Mouse (Mus musculus): ENCODE results near the gene Cryzl2. TPM values are rescaled to one million over a fixed set of nuclear protein-coding genes. Genes with fewer than 3 reads are reported as not detected.

Gene Cryzl2
- total and polyA plus RNA-seq, 3 experiments, result 0.04 to 0.12 TPM; not detected in 1

DNA sequence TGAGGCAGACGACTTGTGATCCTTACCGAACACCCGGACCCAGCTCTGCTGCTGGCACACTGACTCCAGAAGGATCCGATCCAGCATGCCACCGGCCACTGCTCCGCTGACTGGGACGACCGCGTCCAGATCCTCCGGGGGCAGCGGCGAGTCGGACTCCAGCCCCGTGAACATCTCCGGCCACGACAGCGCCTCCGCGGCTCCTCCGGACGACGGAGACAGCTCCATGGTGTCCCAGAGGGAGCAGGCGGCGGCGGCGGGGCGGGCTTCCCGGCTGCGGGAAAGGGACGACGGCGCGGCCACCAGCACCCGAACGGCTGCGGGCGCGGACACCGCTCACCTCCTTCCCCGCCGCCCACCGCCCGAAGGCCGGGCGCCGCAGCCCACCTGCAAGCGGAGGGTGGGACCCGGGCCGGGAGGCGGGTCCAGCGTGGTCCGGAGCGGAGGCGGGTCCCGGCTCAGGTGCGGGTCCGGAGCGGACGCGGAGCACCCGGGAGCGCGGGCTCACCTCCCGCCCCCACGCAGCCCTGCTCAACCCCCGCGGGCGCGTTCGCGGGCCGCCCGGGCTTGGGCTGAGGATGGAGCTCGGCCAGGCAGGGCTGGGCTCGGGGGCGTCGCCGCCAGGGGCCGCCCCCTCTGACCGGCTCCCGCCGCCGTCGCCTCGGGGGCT, 46.5 kb upstream of the Cryzl2 start:
- Histone ChIP-seq H3K4me3 (ENCODE audit: control insufficient read depth in 1 of 2, insufficient read depth in 1 of 2, low read depth in 2 of 2, low read length in 2 of 2) (peak overlapping the region; percentile 66 to 94), H3K9ac (ENCODE audit: control insufficient read depth, low read depth, low read length, poor library complexity, severe bottlenecking) (peak overlapping the region; percentile 98), H3K36me3 (ENCODE audit: control insufficient read depth in 1 of 2, insufficient read depth in 2 of 2, low read length in 2 of 2) (peaks cover 0 to 32% of the 10 kb centered on the region in 2 experiments; a peak in 2 of 4 replicates), H3K27ac (ENCODE audit: control insufficient read depth, low read depth, low read length) (peak overlapping the region; percentile 64), H3K27me3 (ENCODE audit: control insufficient read depth in 1 of 2, insufficient read depth in 2 of 2, low read length in 2 of 2) (no peaks in the 10 kb centered on the region), H3K79me2 (ENCODE audit: control insufficient read depth, insufficient read depth, low read length, poor library complexity) (peaks cover 11% of the 10 kb centered on the region), H3K9me3 (replicated peaks; ENCODE audit: insufficient read depth, low read length) (no peaks in the 10 kb centered on the region), H3K4me1 (ENCODE audit: control insufficient read depth in 1 of 2, insufficient read depth in 2 of 2, low read length in 2 of 2) (peaks cover 16 to 18% of the 10 kb centered on the region in 2 experiments)
- TF ChIP-seq RCOR1 (IDR thresholded peaks at IDR 0.05; ENCODE audit: low read depth, low read length), result no peak
- 0 out of 6 replicates have a peak, but pooled peaks of 1 of the 3 experiments have one; percentile 12 for TF ChIP-seq CTCF (IDR thresholded peaks at IDR 0.05 in 2 of 3, conservative IDR thresholded peaks at IDR 0.05 in 1 of 3; ENCODE audit: control insufficient read depth in 1 of 3, insufficient read depth in 1 of 3, low read depth in 2 of 3, low read length in 3 of 3, poor library complexity in 1 of 3, severe bottlenecking in 1 of 3)
- TF ChIP-seq JUND (IDR thresholded peaks at IDR 0.05; ENCODE audit: low read depth, low read length), result no peak
- TF ChIP-seq CHD1 (IDR thresholded peaks at IDR 0.05; ENCODE audit: low read depth, low read length), result no peak
- TF ChIP-seq HCFC1 (IDR thresholded peaks at IDR 0.05; ENCODE audit: low read depth, low read length), result no peak
- TF ChIP-seq POLR2AphosphoS5 (IDR thresholded peaks at IDR 0.05; ENCODE audit: borderline replicate concordance, low read depth, low read length), result no peak
- TF ChIP-seq UBTF (IDR thresholded peaks at IDR 0.05; ENCODE audit: borderline replicate concordance, insufficient read depth, low read depth, low read length), result 0 out of 2 replicates have a peak, but pooled peaks have one; percentile 3
- TF ChIP-seq POLR2A (IDR thresholded peaks at IDR 0.05; ENCODE audit: control insufficient read depth in 1 of 2, insufficient read depth in 1 of 2, low read depth in 1 of 2, low read length in 2 of 2, poor library complexity in 1 of 2), result no peak
- peak; percentile 54 for DNase-seq (ENCODE audit: low read depth, low spot score)

DNA sequence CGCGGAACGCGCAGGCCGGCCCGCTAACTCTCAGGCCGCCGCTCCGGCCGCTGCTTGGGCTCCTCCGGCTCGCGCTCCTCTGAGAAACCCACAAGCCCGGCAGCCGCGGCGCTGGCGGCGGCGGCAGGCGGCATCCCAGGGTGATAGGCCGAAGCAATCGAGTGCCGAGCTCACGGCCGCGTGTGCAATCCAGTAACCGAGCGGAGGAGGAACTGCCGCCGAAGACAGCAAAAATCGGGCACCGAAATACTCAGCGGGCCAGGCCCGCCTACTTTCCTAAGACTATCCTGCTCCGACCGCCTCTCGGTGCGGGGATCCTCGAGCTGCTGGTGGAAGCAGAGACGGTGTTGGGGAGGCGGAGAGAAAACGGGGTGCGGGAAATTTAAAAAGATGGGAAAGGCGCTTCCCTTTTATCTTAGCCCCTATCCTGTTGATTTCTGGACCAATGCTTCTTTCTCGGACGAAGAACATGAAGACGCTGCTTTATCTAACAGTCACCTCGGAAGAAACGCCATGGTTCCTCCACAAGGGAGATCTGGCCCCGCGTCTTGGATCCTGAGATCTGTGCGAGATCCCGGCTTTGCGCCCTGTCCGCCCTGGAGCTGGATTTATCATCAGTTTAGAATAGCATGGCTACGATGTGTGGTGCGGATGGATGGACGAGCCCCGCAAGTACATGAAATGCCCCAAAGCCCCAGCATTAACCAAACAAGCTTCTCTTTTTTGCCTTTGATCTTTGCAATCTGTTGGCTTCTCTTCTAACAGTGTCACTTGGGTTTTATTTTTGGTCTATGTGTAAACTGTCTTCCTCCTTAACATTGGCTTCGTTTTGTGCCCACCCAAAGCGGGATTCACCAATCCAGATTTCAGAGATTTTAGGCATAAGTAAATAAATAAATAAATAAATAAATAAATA, 45.7 kb upstream of the Cryzl2 start, which contains the start of gene Rasal2:
Gene Rasal2 (minus strand): TSS at position 142 of the 916 bp plus-strand sequence.
- peak; percentile 98 for DNase-seq (ENCODE audit: low read depth, low spot score)
- peak; percentile 88 for TF ChIP-seq HCFC1 (IDR thresholded peaks at IDR 0.05; ENCODE audit: low read depth, low read length)
- TF ChIP-seq ZKSCAN1 (IDR thresholded peaks at IDR 0.05; ENCODE audit: low read depth, low read length), result no peak
- 0 out of 4 replicates have a peak, but pooled peaks of 1 of the 2 experiments have one; percentile 42 for TF ChIP-seq EP300 (IDR thresholded peaks at IDR 0.05; ENCODE audit: low read depth in 1 of 2, low read length in 2 of 2)
- TF ChIP-seq MYB (IDR thresholded peaks at IDR 0.05; ENCODE audit: low read depth, low read length), result no peak
- no peak for TF ChIP-seq USF2 (IDR thresholded peaks at IDR 0.05; ENCODE audit: borderline replicate concordance in 1 of 2, insufficient read depth in 1 of 2, low read depth in 1 of 2, low read length in 2 of 2)
- no peak for TF ChIP-seq GABPA (IDR thresholded peaks at IDR 0.05; ENCODE audit: low read depth, low read length)
- TF ChIP-seq POLR2A (IDR thresholded peaks at IDR 0.05; ENCODE audit: control insufficient read depth in 1 of 2, insufficient read depth in 1 of 2, low read depth in 1 of 2, low read length in 2 of 2, poor library complexity in 1 of 2), result peak; percentile 61 to 64; a peak in 3 of 4 replicates
- TF ChIP-seq RCOR1 (IDR thresholded peaks at IDR 0.05; ENCODE audit: low read depth, low read length), result peak; percentile 47; the same call in 1 of the 2 replicates
- peak; percentile 98 for TF ChIP-seq SIN3A (IDR thresholded peaks at IDR 0.05; ENCODE audit: low read length)
- TF ChIP-seq ZMIZ1 (IDR thresholded peaks at IDR 0.05; ENCODE audit: low read depth, low read length), result peak; percentile 38; the same call in 1 of the 2 replicates
- TF ChIP-seq ETS1 (IDR thresholded peaks at IDR 0.05; ENCODE audit: low read depth, low read length), result peak; percentile 75
- peak; percentile 81 for TF ChIP-seq NELFE (IDR thresholded peaks at IDR 0.05; ENCODE audit: low read depth, low read length)
- TF ChIP-seq SMC3 (IDR thresholded peaks at IDR 0.05; ENCODE audit: low read depth, low read length), result peak; percentile 12; the same call in 1 of the 2 replicates
- TF ChIP-seq ELF1 (IDR thresholded peaks at IDR 0.05; ENCODE audit: low read depth, low read length), result peak; percentile 78
- TF ChIP-seq TCF12 (IDR thresholded peaks at IDR 0.05; ENCODE audit: low read depth, low read length), result peak; percentile 66; the same call in 1 of the 2 replicates
- no peak for TF ChIP-seq JUND (IDR thresholded peaks at IDR 0.05; ENCODE audit: low read depth, low read length)
- peak; percentile 93 for TF ChIP-seq MAX (IDR thresholded peaks at IDR 0.05; ENCODE audit: low read length)
- peak; percentile 92 for TF ChIP-seq MYC (IDR thresholded peaks at IDR 0.05; ENCODE audit: low read depth, low read length)
- TF ChIP-seq MAZ (IDR thresholded peaks at IDR 0.05; ENCODE audit: low read depth, low read length), result peak; percentile 89
- TF ChIP-seq ZNF384 (IDR thresholded peaks at IDR 0.05; ENCODE audit: low read depth, low read length), result no peak
- 0 out of 2 replicates have a peak, but pooled peaks have one; percentile 30 for TF ChIP-seq BHLHE40 (IDR thresholded peaks at IDR 0.05; ENCODE audit: borderline replicate concordance, low read depth, low read length)

More for the DNA sequence above, 45.7 kb upstream of the Cryzl2 start, which contains the start of gene Rasal2:
- Histone ChIP-seq H3K36me3 (ENCODE audit: control insufficient read depth in 1 of 2, insufficient read depth in 2 of 2, low read length in 2 of 2) (peaks cover 0 to 29% of the 10 kb centered on the region in 2 experiments; a peak in 2 of 4 replicates), H3K4me3 (ENCODE audit: control insufficient read depth in 1 of 2, insufficient read depth in 1 of 2, low read depth in 2 of 2, low read length in 2 of 2) (peak within 1 kb of the TSS; percentile 66 to 94), H3K4me1 (ENCODE audit: control insufficient read depth in 1 of 2, insufficient read depth in 2 of 2, low read length in 2 of 2) (peaks cover 15 to 16% of the 10 kb centered on the region in 2 experiments), H3K27me3 (ENCODE audit: control insufficient read depth in 1 of 2, insufficient read depth in 2 of 2, low read length in 2 of 2) (no peaks in the 10 kb centered on the region), H3K9me3 (replicated peaks; ENCODE audit: insufficient read depth, low read length) (no peaks in the 10 kb centered on the region), H3K9ac (ENCODE audit: control insufficient read depth, low read depth, low read length, poor library complexity, severe bottlenecking) (peak within 1 kb of the TSS; percentile 98), H3K27ac (ENCODE audit: control insufficient read depth, low read depth, low read length) (peak within 1 kb of the TSS; percentile 64), H3K79me2 (ENCODE audit: control insufficient read depth, insufficient read depth, low read length, poor library complexity) (peaks cover 11% of the 10 kb centered on the region)

Measured in MEL (cell line).